Mouse (Mus musculus) telencephalon, adult 2 months (tissue): Measurements from ENCODE around the gene Rai14.

Experiments used
- DNase-seq: peaks from one replicate; pipeline ENCODE4 v3.0.0-alpha.2; 2011; ENCODE audit warnings: low read depth, low spot score

Rai14 gene

GRCm38 (mm10) chr15:10616001-10616400 is 98.4 kb downstream of the Rai14 start:
- no peak for DNase-seq

GRCm38 (mm10) chr15:10611040-10611439 is 103.4 kb downstream of the Rai14 start:
- no peak for DNase-seq

GRCm38 (mm10) chr15:10609107-10609506 is 105.3 kb downstream of the Rai14 start:
- peak; percentile 16 for DNase-seq

GRCm38 (mm10) chr15:10608508-10609098 is 105.8 kb downstream of the Rai14 start:
- no peak for DNase-seq

- peak; percentile 15 for DNase-seq
Measured at GRCm38 (mm10) chr15:10599413-10599812, 115.0 kb downstream of the Rai14 start.

GRCm38 (mm10) chr15:10598259-10599225 is 115.9 kb downstream of the Rai14 start:
- DNase-seq: no peak

- DNase-seq: no peak
Measured at GRCm38 (mm10) chr15:10596871-10597270, 117.6 kb downstream of the Rai14 start.

GRCm38 (mm10) chr15:10595408-10595807 is 119.0 kb downstream of the Rai14 start:
- no peak for DNase-seq

GRCm38 (mm10) chr15:10594910-10595309 is 119.5 kb downstream of the Rai14 start:
- no peak for DNase-seq

- no peak for DNase-seq
Measured at GRCm38 (mm10) chr15:10593094-10593493, 121.3 kb downstream of the Rai14 start.

GRCm38 (mm10) chr15:10586565-10586964 is 127.9 kb downstream of the Rai14 start:
- DNase-seq: no peak

GRCm38 (mm10) chr15:10584359-10585187 is 129.9 kb downstream of the Rai14 start:
- no peak for DNase-seq

- no peak for DNase-seq
Measured at GRCm38 (mm10) chr15:10583408-10583807, 131.0 kb downstream of the Rai14 start.

- DNase-seq: no peak
Measured at GRCm38 (mm10) chr15:10579159-10579558, 135.3 kb downstream of the Rai14 start.

- no peak for DNase-seq
Measured at GRCm38 (mm10) chr15:10566486-10566885, 147.9 kb downstream of the Rai14 start.

GRCm38 (mm10) chr15:10564201-10564600 is 150.2 kb downstream of the Rai14 start:
- DNase-seq: no peak

GRCm38 (mm10) chr15:10562281-10562680 is 152.1 kb downstream of the Rai14 start:
- DNase-seq: no peak

- DNase-seq: no peak
Measured at GRCm38 (mm10) chr15:10560005-10560404, 154.4 kb downstream of the Rai14 start.

GRCm38 (mm10) chr15:10558465-10558864 is 156.0 kb downstream of the Rai14 start, which contains the start of gene Ttc23l:
Gene Ttc23l, minus strand, starts transcription at chr15:10558668.
- DNase-seq: no peak

- no peak for DNase-seq
Measured at GRCm38 (mm10) chr15:10554336-10554735, 160.1 kb downstream of the Rai14 start.

GRCm38 (mm10) chr15:10540271-10541088 is 173.9 kb downstream of the Rai14 start:
- DNase-seq: no peak
